In genomic region chr11:79674231-79674630, GRCm38 (mm10) we compare ENCODE assay signal across 20 mouse cellular contexts.
A peak's percentile ranks its signal among the peaks of the same experiment; 100 is the strongest.
DNase-seq lines count a peak whose midpoint lies in the region; ATAC-seq and TF ChIP-seq lines count a peak whose summit lies in the region.
"Had no signal": no experiment of that assay in that cellular context is flagged by ENCODE, and none has a peak within 500 bp of the region (broad histone marks: within the 10 kb centered on the region; RNA-seq: fewer than 3 reads in every experiment).

No protein-coding gene starts in this region.

- H3K4me2 ChIP-seq in intestine, embryonic 16.5 days (ENCODE audit: low read depth, low read length), result no peak overlapping the region
- H3K4me2 ChIP-seq: heart, embryonic 15.5 days; hindbrain, embryonic 12.5 days had no signal

- no peak for TF ChIP-seq CTCF in cortical plate, adult 2 months (IDR thresholded peaks at IDR 0.05; ENCODE audit: extremely low read depth, insufficient read depth, low read length)

- DNase-seq in adrenal gland, postnatal 10 days, result peak; percentile 25
- DNase-seq in adrenal gland, adult (ENCODE audit: inconsistent age in 2 of 2, low spot score in 1 of 2), result no peak
- DNase-seq in kidney, adult 9 months, result peak; percentile 59
- no peak for DNase-seq in kidney, adult 18-20 months
- DNase-seq in embryo, embryonic 10 days (ENCODE audit: low spot score), result no peak
- DNase-seq: adrenal gland, adult 8-10 months; embryo, embryonic 11 days; kidney, postnatal 10 days; thymus, postnatal 25 days had no signal

- peaks cover 41% of the 10 kb centered on the region for H3K4me1 ChIP-seq in cortical plate, adult 2 months (ENCODE audit: control insufficient read depth, insufficient read depth, low read length)
- no peaks in the 10 kb centered on the region for H3K4me1 ChIP-seq in intestine, embryonic 16.5 days (ENCODE audit: control insufficient read depth, insufficient read depth, low read length)

- WGBS in intestine, embryonic 16.5 days, result 85% methylated on average over 3 of the region's 3 CpGs

- no peaks in the 10 kb centered on the region for H3K27me3 ChIP-seq in intestine, embryonic 16.5 days (replicated peaks; ENCODE audit: control insufficient read depth, insufficient read depth, low read length)
- H3K27me3 ChIP-seq: hindbrain, embryonic 12.5 days had no signal

- H3K27ac ChIP-seq in cortical plate, adult 2 months (ENCODE audit: insufficient read depth, low read length), result peak overlapping the region; percentile 68
- H3K27ac ChIP-seq in intestine, embryonic 16.5 days (ENCODE audit: low read length), result no peak overlapping the region
- H3K27ac ChIP-seq: heart, adult 2 months; heart, embryonic 15.5 days; hindbrain, embryonic 12.5 days had no signal

- peak; percentile 43; the same call in 1 of the 2 replicates for ATAC-seq in megakaryocyte progenitor cell, adult 5-6 weeks (replicated peaks; ENCODE audit: poor library complexity)
- no peak for ATAC-seq in intestine, embryonic 16.5 days
- ATAC-seq: inflammation-experienced regulatory T-cells, adult 6 months; lung, postnatal 0 days; midbrain, embryonic 16.5 days had no signal

- no peaks in the 10 kb centered on the region for H3K9me3 ChIP-seq in intestine, embryonic 16.5 days (ENCODE audit: control insufficient read depth, low read length)
- H3K9me3 ChIP-seq: heart, embryonic 15.5 days; hindbrain, embryonic 12.5 days; megakaryocyte, embryonic 14.5 days had no signal

- H3K9ac ChIP-seq in intestine, embryonic 16.5 days (ENCODE audit: low read depth, low read length), result no peak overlapping the region
- H3K9ac ChIP-seq: heart, embryonic 15.5 days; hindbrain, embryonic 12.5 days had no signal

- TF ChIP-seq POLR2A in cortical plate, adult 2 months (IDR thresholded peaks at IDR 0.05; ENCODE audit: extremely low read depth, insufficient read depth, low read length), result no peak

- no peak overlapping the region for H3K4me3 ChIP-seq in cortical plate, adult 2 months (ENCODE audit: insufficient read depth, low read length)
- no peak overlapping the region for H3K4me3 ChIP-seq in intestine, embryonic 16.5 days (ENCODE audit: low read length)
- H3K4me3 ChIP-seq: erythroblast, embryonic 14.5 days; heart, adult 2 months; heart, embryonic 15.5 days; hindbrain, embryonic 12.5 days; megakaryocyte, embryonic 14.5 days had no signal

- no peaks in the 10 kb centered on the region for H3K36me3 ChIP-seq in intestine, embryonic 16.5 days (ENCODE audit: control insufficient read depth, insufficient read depth, low read length)
- H3K36me3 ChIP-seq: heart, embryonic 15.5 days; hindbrain, embryonic 12.5 days had no signal

Comparison
In these comparisons a context has a peak if more than half of its experiments do, and no peak if none do; other contexts are left out.
1. DNase-seq: peak in adrenal gland, postnatal 10 days (single experiment) and kidney, adult 9 months (single experiment); none in adrenal gland, adult (0 of 2), kidney, adult 18-20 months (single experiment) and embryo, embryonic 10 days (single experiment).